Mouse (Mus musculus) bone marrow macrophage, adult 2 months (primary cell): ENCODE data around the gene Gins1. TPM values are rescaled to one million over a fixed set of nuclear protein-coding genes. Genes with fewer than 3 reads are reported as not detected.

Experiments used
- H3K27ac ChIP-seq: 2 replicates; pipeline ENCODE4 v1.5.1; 2012; ENCODE audit warnings: low read depth, low read length; ENCODE audit not compliant: insufficient read depth
- H3K4me1 ChIP-seq: 2 replicates; pipeline ENCODE4 v1.6.1; 2012; ENCODE audit warnings: low read length; ENCODE audit not compliant: control insufficient read depth, insufficient read depth
- H3K4me3 ChIP-seq: 2 replicates; pipeline ENCODE4 v1.5.1; 2012; ENCODE audit warnings: mild to moderate bottlenecking, low read length, moderate library complexity; ENCODE audit not compliant: insufficient read depth
- CTCF ChIP-seq: IDR thresholded peaks from 2 replicates; pipeline ENCODE4 v1.5.1; 2012; ENCODE audit warnings: low read depth, mild to moderate bottlenecking, low read length, moderate library complexity
- POLR2A ChIP-seq: IDR thresholded peaks from 2 replicates; pipeline ENCODE4 v1.6.1; 2012; ENCODE audit warnings: mild to moderate bottlenecking, low read depth, low read length, borderline replicate concordance
- polyA plus RNA-seq: library from polyadenylated mRNA; stranded (reverse); fragments of >200 nt; gene quantifications from 2 replicates; pipeline ENCODE4 v1.2.4, GENCODE M21; 2012; ENCODE audit not compliant: missing spikeins, insufficient read depth, insufficient read length

Gins1 gene
- polyA plus RNA-seq, 1 experiment: 13.4 TPM

GRCm38 (mm10) chr2:150909429-150910039 is 4.3 kb downstream of the Gins1 start:
- H3K4me3 ChIP-seq: peak overlapping the region; percentile 94
- TF ChIP-seq CTCF (no peak), POLR2A (no peak)
- H3K4me1 ChIP-seq: peaks cover 13% of the 10 kb centered on the region
- peak overlapping the region; percentile 82 for H3K27ac ChIP-seq

GRCm38 (mm10) chr2:150910295-150910881 is 5.2 kb downstream of the Gins1 start:
- H3K4me1 ChIP-seq: peaks cover 14% of the 10 kb centered on the region
- H3K27ac ChIP-seq: peak overlapping the region; percentile 82
- peak overlapping the region; percentile 94 for H3K4me3 ChIP-seq
- TF ChIP-seq CTCF (no peak), POLR2A (no peak)

GRCm38 (mm10) chr2:150914781-150915515 is 9.7 kb downstream of the Gins1 start:
- TF ChIP-seq POLR2A: no peak
- no peak for TF ChIP-seq CTCF
- Histone ChIP-seq H3K4me1 (peaks cover 29% of the 10 kb centered on the region), H3K4me3 (no peak overlapping the region), H3K27ac (peak overlapping the region; percentile 41)

GRCm38 (mm10) chr2:150915786-150916185 is 10.6 kb downstream of the Gins1 start:
- TF ChIP-seq POLR2A: no peak
- TF ChIP-seq CTCF: no peak

GRCm38 (mm10) chr2:150918720-150919119 is 13.5 kb downstream of the Gins1 start:
- H3K27ac ChIP-seq: no peak overlapping the region
- no peak overlapping the region for H3K4me3 ChIP-seq
- TF ChIP-seq CTCF: no peak
- no peak for TF ChIP-seq POLR2A
- peaks cover 42% of the 10 kb centered on the region for H3K4me1 ChIP-seq

More at GRCm38 (mm10) chr2:150915786-150916185, 10.6 kb downstream of the Gins1 start:
- no peak overlapping the region for H3K27ac ChIP-seq
- peaks cover 33% of the 10 kb centered on the region for H3K4me1 ChIP-seq
- no peak overlapping the region for H3K4me3 ChIP-seq

- TF ChIP-seq CTCF (no peak), POLR2A (no peak)
- no peak overlapping the region for H3K4me3 ChIP-seq
- peaks cover 34% of the 10 kb centered on the region for H3K4me1 ChIP-seq
- H3K27ac ChIP-seq: peak overlapping the region; percentile 97
Measured at GRCm38 (mm10) chr2:150920543-150920942, 15.3 kb downstream of the Gins1 start.

GRCm38 (mm10) chr2:150921697-150922096 is 16.5 kb downstream of the Gins1 start:
- TF ChIP-seq CTCF (no peak), POLR2A (no peak)
- Histone ChIP-seq H3K4me1 (peaks cover 28% of the 10 kb centered on the region), H3K27ac (peak overlapping the region; percentile 97), H3K4me3 (no peak overlapping the region)

GRCm38 (mm10) chr2:150922165-150922564 is 17.0 kb downstream of the Gins1 start:
- Histone ChIP-seq H3K4me1 (peaks cover 28% of the 10 kb centered on the region), H3K27ac (peak overlapping the region; percentile 94), H3K4me3 (peak overlapping the region; percentile 27)
- TF ChIP-seq CTCF (no peak), POLR2A (no peak)

- Histone ChIP-seq H3K4me3 (no peak overlapping the region), H3K4me1 (peaks cover 28% of the 10 kb centered on the region), H3K27ac (peak overlapping the region; percentile 88)
- no peak for TF ChIP-seq CTCF
- no peak for TF ChIP-seq POLR2A
Measured at GRCm38 (mm10) chr2:150923026-150923425, 17.8 kb downstream of the Gins1 start.

- Histone ChIP-seq H3K27ac (peak overlapping the region; percentile 88; the same call in 1 of the 2 replicates), H3K4me1 (peaks cover 27% of the 10 kb centered on the region), H3K4me3 (no peak overlapping the region)
- TF ChIP-seq CTCF (no peak), POLR2A (no peak)
Measured at GRCm38 (mm10) chr2:150923505-150923904, 18.3 kb downstream of the Gins1 start.
